Mouse (Mus musculus): ENCODE results near the gene Sfxn1. TPM values are rescaled to one million over a fixed set of nuclear protein-coding genes. Genes with fewer than 3 reads are reported as not detected.

Gene Sfxn1
- polyA plus RNA-seq, 1 experiment from 2014 or later, result 88.6 TPM

- no peaks in the 10 kb centered on the region for H3K27me3 ChIP-seq (replicated peaks)
- no peak overlapping the region for H3K9ac ChIP-seq
- H3K36me3 ChIP-seq, result no peaks in the 10 kb centered on the region
- H3K9me3 ChIP-seq, result no peaks in the 10 kb centered on the region
- 57% methylated on average over 12 of the region's 12 CpGs for WGBS
- H3K4me3 ChIP-seq (replicated peaks), result no peak overlapping the region
- ATAC-seq, result no peak
- H3K4me2 ChIP-seq (replicated peaks), result no peak overlapping the region
- no peak overlapping the region for H3K27ac ChIP-seq
- H3K4me1 ChIP-seq (replicated peaks), result peaks cover 19% of the 10 kb centered on the region
Observed at GRCm38 (mm10) chr13:54079782-54080759, 8.4 kb downstream of the Sfxn1 start.

- Histone ChIP-seq H3K9me3 (no peaks in the 10 kb centered on the region), H3K4me2 (replicated peaks) (no peak overlapping the region), H3K9ac (no peak overlapping the region), H3K4me3 (replicated peaks) (no peak overlapping the region), H3K27ac (no peak overlapping the region), H3K27me3 (replicated peaks) (no peaks in the 10 kb centered on the region), H3K4me1 (replicated peaks) (peaks cover 19% of the 10 kb centered on the region), H3K36me3 (no peaks in the 10 kb centered on the region)
- 87% methylated on average over 1 of the region's 1 CpGs for WGBS
- no peak for ATAC-seq
Observed at GRCm38 (mm10) chr13:54080785-54081184, 9.1 kb downstream of the Sfxn1 start.

- 68% methylated on average over 5 of the region's 5 CpGs for WGBS
- H3K9ac ChIP-seq, result no peak overlapping the region
- peaks cover 16% of the 10 kb centered on the region for H3K4me1 ChIP-seq (replicated peaks)
- H3K36me3 ChIP-seq, result peaks cover 10% of the 10 kb centered on the region; the same call in 1 of the 2 replicates
- no peak overlapping the region for H3K27ac ChIP-seq
- H3K4me2 ChIP-seq (replicated peaks), result no peak overlapping the region
- ATAC-seq, result no peak
- H3K27me3 ChIP-seq (replicated peaks), result no peaks in the 10 kb centered on the region
- no peaks in the 10 kb centered on the region for H3K9me3 ChIP-seq
- no peak overlapping the region for H3K4me3 ChIP-seq (replicated peaks)
Observed at GRCm38 (mm10) chr13:54082946-54083345, 11.3 kb downstream of the Sfxn1 start.

- 62% methylated on average over 4 of the region's 4 CpGs for WGBS
- H3K9ac ChIP-seq, result no peak overlapping the region
- no peak overlapping the region for H3K4me3 ChIP-seq (replicated peaks)
- H3K27ac ChIP-seq, result no peak overlapping the region
- H3K27me3 ChIP-seq (replicated peaks), result no peaks in the 10 kb centered on the region
- H3K4me1 ChIP-seq (replicated peaks), result peaks cover 9% of the 10 kb centered on the region
- no peak for ATAC-seq
- H3K36me3 ChIP-seq, result peaks cover 13% of the 10 kb centered on the region; the same call in 1 of the 2 replicates
- no peak overlapping the region for H3K4me2 ChIP-seq (replicated peaks)
- H3K9me3 ChIP-seq, result no peaks in the 10 kb centered on the region
Observed at GRCm38 (mm10) chr13:54084178-54084577, 12.5 kb downstream of the Sfxn1 start.

GRCm38 (mm10) chr13:54084826-54085225 is 13.2 kb downstream of the Sfxn1 start:
- Histone ChIP-seq H3K4me2 (replicated peaks) (no peak overlapping the region), H3K36me3 (peaks cover 17% of the 10 kb centered on the region), H3K27me3 (replicated peaks) (no peaks in the 10 kb centered on the region), H3K4me1 (replicated peaks) (peaks cover 4% of the 10 kb centered on the region; the same call in 1 of the 2 replicates), H3K9ac (no peak overlapping the region), H3K9me3 (no peaks in the 10 kb centered on the region), H3K27ac (no peak overlapping the region), H3K4me3 (replicated peaks) (no peak overlapping the region)
- 78% methylated on average over 5 of the region's 5 CpGs for WGBS
- ATAC-seq, result no peak

GRCm38 (mm10) chr13:54085266-54085665 is 13.6 kb downstream of the Sfxn1 start:
- Histone ChIP-seq H3K27ac (no peak overlapping the region), H3K4me3 (replicated peaks) (no peak overlapping the region), H3K4me1 (replicated peaks) (no peaks in the 10 kb centered on the region; the same call in 1 of the 2 replicates), H3K9ac (no peak overlapping the region), H3K9me3 (no peaks in the 10 kb centered on the region), H3K27me3 (replicated peaks) (no peaks in the 10 kb centered on the region), H3K36me3 (peaks cover 18% of the 10 kb centered on the region), H3K4me2 (replicated peaks) (no peak overlapping the region)
- 89% methylated on average over 18 of the region's 18 CpGs for WGBS
- ATAC-seq, result no peak

- no peak for ATAC-seq
- 86% methylated on average over 6 of the region's 6 CpGs for WGBS
- Histone ChIP-seq H3K4me2 (replicated peaks) (no peak overlapping the region), H3K4me1 (replicated peaks) (no peaks in the 10 kb centered on the region), H3K27ac (no peak overlapping the region), H3K4me3 (replicated peaks) (no peak overlapping the region), H3K9me3 (no peaks in the 10 kb centered on the region), H3K27me3 (replicated peaks) (no peaks in the 10 kb centered on the region), H3K9ac (no peak overlapping the region), H3K36me3 (peaks cover 60% of the 10 kb centered on the region)
Observed at GRCm38 (mm10) chr13:54091719-54092118, 20.1 kb downstream of the Sfxn1 start.

- H3K36me3 ChIP-seq, result peaks cover 52% of the 10 kb centered on the region
- no peaks in the 10 kb centered on the region for H3K4me1 ChIP-seq (replicated peaks)
- WGBS, result 95% methylated on average over 4 of the region's 4 CpGs
- H3K4me2 ChIP-seq (replicated peaks), result no peak overlapping the region
- H3K27me3 ChIP-seq (replicated peaks), result no peaks in the 10 kb centered on the region
- H3K4me3 ChIP-seq (replicated peaks), result no peak overlapping the region
- ATAC-seq, result no peak
- H3K27ac ChIP-seq, result no peak overlapping the region
- no peaks in the 10 kb centered on the region for H3K9me3 ChIP-seq
- H3K9ac ChIP-seq, result no peak overlapping the region
Observed at GRCm38 (mm10) chr13:54094349-54094748, 22.7 kb downstream of the Sfxn1 start.

- H3K4me3 ChIP-seq (replicated peaks), result no peak overlapping the region
- ATAC-seq, result no peak
- H3K36me3 ChIP-seq, result peaks cover 48% of the 10 kb centered on the region
- no peak overlapping the region for H3K27ac ChIP-seq
- no peaks in the 10 kb centered on the region for H3K4me1 ChIP-seq (replicated peaks)
- H3K9me3 ChIP-seq, result no peaks in the 10 kb centered on the region
- no peak overlapping the region for H3K9ac ChIP-seq
- no peak overlapping the region for H3K4me2 ChIP-seq (replicated peaks)
- H3K27me3 ChIP-seq (replicated peaks), result no peaks in the 10 kb centered on the region
- WGBS, result 75% methylated on average over 6 of the region's 6 CpGs
Observed at GRCm38 (mm10) chr13:54094963-54095362, 23.3 kb downstream of the Sfxn1 start.

- ATAC-seq, result no peak
- WGBS, result 90% methylated on average over 8 of the region's 8 CpGs
- Histone ChIP-seq H3K4me1 (replicated peaks) (0 out of 2 replicates have a peak, but pooled peaks cover 3% of the 10 kb centered on the region), H3K4me3 (replicated peaks) (no peak overlapping the region), H3K9ac (no peak overlapping the region), H3K36me3 (peaks cover 46% of the 10 kb centered on the region), H3K27me3 (replicated peaks) (no peaks in the 10 kb centered on the region), H3K9me3 (no peaks in the 10 kb centered on the region), H3K27ac (no peak overlapping the region), H3K4me2 (replicated peaks) (no peak overlapping the region)
Observed at GRCm38 (mm10) chr13:54095721-54096120, 24.1 kb downstream of the Sfxn1 start.

- Histone ChIP-seq H3K4me1 (replicated peaks) (0 out of 2 replicates have a peak, but pooled peaks cover 3% of the 10 kb centered on the region), H3K27ac (no peak overlapping the region), H3K9ac (no peak overlapping the region), H3K4me3 (replicated peaks) (no peak overlapping the region), H3K27me3 (replicated peaks) (no peaks in the 10 kb centered on the region), H3K9me3 (no peaks in the 10 kb centered on the region), H3K36me3 (peaks cover 35% of the 10 kb centered on the region), H3K4me2 (replicated peaks) (no peak overlapping the region)
- ATAC-seq, result no peak
- 96% methylated on average over 4 of the region's 4 CpGs for WGBS
Observed at GRCm38 (mm10) chr13:54097227-54097626, 25.6 kb downstream of the Sfxn1 start.

- 0 out of 2 replicates have a peak, but pooled peaks cover 3% of the 10 kb centered on the region for H3K4me1 ChIP-seq (replicated peaks)
- H3K4me3 ChIP-seq (replicated peaks), result no peak overlapping the region
- H3K27me3 ChIP-seq (replicated peaks), result no peaks in the 10 kb centered on the region
- H3K9me3 ChIP-seq, result no peaks in the 10 kb centered on the region
- no peak for ATAC-seq
- no peak overlapping the region for H3K4me2 ChIP-seq (replicated peaks)
- H3K36me3 ChIP-seq, result peaks cover 30% of the 10 kb centered on the region
- H3K9ac ChIP-seq, result no peak overlapping the region
- H3K27ac ChIP-seq, result no peak overlapping the region
- WGBS, result 90% methylated on average over 6 of the region's 6 CpGs
Observed at GRCm38 (mm10) chr13:54097797-54098196, 26.1 kb downstream of the Sfxn1 start.
